Mouse (Mus musculus): Measurements from ENCODE around the gene Scn9a.

The Scn9a gene

DNA sequence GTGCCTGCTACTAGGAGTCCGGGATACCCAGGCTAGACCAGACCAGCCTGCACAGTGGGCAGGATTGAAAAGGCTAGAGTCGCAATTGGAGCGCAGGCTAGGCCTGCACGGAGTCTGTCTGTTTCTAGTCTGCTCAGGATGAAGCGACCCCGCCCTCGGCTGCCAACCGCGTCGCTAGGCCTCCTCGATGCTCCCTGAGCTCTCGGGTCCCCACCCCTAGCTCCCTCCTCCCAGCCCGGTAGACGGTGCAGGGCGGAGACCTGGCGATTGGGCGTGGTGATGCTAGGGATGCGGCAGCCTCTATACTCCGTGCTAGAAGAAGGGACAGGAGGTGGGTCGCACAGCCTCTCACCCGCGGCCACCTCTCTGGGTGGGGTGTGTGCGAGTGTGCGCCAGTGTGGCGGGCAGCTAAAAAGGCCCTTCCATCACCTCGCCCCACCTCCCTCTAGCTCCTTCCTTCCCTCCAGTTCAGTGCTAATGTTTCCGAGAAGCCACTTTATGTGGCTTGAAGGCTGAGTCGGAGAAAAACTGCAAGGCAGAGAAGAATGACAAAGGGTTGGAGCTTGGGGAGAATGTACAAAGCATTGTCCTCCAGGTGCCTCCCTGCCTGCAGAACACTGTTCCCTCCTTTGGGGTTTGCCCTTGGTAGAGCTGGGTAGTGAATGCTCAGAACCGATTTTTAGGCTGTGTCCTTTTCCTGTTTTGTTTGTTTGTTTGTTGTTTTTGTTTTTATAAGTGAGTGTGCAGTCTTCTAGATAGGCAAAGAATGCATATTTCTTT, at the start of gene Scn9a:
Gene Scn9a (minus strand): TSS at position 383 of the 780 bp plus-strand sequence.
- DNase-seq: no peak

DNA sequence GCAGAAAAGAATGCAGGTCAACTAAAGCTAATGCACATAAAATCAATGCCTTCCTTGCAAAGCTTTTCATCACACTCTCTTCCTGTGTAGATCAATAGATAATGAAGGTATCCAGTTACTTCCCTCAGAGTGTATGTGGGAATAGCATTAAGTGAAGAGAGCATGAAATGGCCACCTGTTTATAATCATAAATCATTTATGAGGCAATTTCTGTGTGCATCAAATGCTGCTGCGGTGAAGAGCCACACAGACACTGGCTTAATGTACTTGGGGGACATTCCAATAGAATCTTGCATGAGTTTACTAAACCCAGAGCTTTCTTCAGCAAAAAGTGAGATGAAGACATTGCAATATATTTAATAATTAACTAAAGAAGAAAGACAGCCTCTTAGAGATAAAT, 27.2 kb upstream of the Scn9a start:
- DNase-seq: no peak

DNA sequence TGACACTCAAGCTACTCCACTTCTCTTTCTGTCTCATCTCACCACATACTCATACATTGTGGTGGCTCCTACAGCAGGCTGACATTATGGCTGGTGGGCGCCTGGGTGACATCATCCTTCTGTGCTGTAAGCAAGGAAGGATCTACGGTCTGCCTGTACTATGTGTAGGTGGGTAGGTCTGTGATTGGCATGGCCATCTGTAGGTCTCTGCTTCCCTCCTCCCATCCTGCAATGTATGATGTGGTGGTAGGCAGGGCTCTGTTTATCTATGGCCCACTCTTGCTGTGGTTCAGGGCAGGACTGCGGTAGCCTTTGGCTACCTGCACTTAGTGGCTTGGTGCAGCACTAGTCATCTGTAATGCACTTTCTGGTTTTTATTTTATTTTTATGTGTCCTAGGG, 21.7 kb upstream of the Scn9a start:
- DNase-seq: no peak

DNA sequence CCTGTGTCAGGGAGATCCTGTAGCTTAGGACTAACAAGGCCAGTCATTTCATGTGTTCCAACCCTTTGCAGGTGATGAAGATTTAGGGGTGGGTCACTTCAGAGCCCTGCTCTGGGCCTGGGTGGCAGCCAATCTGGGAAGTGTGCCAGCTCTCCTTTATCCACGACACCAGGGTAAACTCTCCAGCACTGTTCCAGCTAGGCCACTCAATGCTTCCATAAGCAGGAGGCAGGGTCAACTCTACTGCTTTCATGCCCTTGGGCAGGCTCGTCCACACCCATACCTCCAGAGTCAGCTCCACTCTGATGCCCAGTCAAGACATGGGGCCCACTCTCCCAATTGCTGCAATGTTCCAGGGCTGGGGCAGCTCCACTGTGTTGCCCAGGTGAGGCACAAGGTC, 20.7 kb upstream of the Scn9a start:
- no peak for DNase-seq

DNA sequence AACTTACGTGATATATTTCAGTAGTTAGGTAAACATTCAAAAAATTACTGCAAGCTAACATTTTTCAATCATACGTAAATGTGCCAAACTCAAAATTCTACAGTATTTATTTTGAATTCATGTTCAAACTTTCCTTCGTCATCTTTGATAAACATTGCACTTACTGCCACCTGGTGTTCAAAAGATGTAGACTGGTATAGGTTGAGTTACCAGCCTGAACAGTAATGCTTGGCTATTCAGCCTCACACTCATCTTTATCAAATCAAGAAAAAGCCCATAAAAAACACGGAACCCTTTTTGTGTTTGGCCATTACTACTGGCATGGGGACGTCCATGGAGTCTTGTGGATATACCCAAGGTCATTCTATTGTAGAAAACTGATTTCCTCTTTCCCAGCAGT, 9.6 kb upstream of the Scn9a start:
- DNase-seq: no peak

DNA sequence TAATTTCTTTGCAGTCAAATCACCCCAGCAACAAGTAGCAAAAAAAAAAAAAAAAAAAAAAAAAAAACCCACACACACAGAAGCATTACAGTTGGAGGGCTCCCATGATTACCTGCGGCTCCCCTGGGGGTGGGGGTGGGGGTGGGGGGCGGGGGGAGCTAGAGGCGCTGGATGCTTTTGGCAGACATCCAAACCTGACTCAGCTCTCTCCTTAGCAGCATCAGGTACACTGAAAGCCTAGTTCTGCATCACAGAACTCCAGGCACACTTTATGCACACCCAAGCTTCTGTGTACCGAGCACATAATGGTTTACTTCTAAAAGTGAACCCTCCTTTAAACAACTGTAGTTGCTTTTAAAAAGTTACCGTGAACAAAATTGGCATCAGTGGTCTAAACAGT, 2.0 kb downstream of the Scn9a start:
- no peak for DNase-seq

DNA sequence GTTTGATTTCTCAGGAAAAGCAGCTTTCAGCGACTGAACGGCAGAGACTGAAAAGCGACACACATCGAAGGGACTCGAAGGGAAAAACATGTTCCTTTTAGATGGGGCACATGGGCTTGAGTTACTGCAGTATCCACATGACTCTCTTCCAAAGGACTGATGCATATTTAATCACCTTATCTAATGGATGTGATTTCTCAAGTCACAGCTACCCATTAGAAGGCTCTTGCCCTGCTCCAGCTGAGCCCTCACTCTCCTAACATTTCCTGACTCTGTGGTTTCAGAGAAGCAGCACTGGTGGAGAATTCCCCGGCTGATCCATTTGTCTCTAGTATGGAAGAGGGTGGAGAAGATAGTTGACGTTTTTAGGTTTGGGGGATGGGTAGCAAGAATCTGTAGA, 23.7 kb downstream of the Scn9a start:
- DNase-seq: no peak

DNA sequence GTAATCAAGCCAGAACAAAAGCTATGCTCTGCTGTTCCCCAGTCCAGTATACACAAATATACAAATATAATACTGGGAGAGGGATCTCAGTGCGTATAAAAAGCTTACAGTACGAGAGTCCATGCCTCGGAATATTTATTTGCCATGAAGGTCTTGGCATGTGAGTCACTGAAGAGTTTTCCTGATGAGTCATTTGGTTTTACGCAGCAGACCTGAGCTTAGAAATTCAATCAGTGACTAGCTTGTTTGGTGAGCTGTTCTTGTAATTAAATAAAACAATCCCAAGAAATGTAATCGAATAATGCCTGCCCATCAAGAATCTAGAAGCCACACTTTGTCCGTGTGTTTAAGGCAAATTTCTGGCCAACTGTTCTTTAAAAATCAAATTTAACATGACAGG, 37.4 kb downstream of the Scn9a start:
- no peak for DNase-seq

DNA sequence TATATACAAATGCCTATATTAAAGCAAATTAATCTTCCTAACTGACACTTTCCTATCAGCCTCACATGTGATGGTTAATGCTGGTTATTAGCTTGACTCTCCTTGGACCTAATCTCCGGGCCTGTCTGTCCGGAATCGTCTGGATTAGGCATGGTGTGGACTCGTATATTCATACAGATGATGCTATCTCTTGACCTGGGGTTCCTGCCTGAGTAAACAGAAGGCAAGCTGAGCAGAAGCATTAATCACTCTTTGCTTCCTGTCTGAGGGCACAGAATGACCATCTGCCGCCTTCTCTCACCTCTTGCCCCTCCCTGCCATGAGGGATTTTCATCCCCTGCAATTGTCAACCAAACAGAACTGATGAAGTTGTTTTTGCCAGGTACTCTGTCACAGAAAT, 38.6 kb downstream of the Scn9a start:
- no peak for DNase-seq

DNA sequence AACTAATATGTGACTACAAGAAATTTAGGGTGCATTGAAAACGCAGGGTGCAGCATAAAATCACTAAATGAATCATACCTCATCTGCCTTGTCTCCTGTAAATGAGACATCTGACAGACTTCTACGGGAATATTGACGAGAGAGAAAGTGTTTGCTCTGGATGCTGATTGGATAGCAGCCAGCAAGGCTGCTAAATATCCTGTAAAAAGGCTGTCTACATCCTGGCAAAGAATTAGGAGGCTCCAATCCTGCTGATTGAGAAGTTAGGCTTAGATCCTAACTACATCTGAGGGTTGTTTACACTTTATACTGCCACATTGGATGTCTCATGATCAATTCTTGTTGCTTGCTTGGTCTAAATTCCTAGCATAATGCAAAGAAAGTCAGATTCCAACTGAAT, 44.6 kb downstream of the Scn9a start:
- DNase-seq: no peak

DNA sequence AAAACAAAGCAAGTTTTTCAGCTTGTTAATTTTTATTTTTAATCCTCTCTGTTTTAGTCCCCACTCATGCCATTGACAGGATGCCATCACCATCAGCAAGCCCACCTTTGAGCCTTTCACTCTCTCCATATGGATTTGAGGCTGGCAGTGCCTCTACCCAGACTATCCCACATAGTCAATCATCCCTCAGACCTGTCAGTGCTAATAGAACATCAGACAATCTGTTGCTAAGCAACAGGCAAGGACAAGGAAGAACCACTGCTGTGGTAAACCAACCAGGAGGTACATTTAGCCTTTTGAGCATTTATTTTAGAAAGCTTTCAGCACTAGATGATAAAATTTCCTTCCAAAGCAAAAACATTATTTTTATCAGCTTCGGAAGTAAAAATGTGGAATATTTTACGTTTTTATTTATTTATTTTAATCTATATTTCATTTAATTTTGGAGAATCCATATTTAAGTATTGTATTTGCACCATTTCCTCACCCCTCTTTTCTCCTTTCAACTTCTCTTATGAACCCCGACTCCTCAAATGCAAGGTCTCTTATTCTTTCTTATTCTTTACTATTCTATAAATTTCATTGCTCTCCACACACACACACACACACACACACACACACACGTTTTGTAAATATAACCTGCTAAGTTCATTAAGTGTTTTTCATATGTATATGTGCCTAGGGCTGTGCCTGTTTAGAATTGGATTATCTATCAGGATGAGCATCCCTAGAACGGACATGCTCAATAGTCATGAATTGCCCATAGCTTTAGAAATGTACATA, 54.5 kb downstream of the Scn9a start:
- no peak for DNase-seq

DNA sequence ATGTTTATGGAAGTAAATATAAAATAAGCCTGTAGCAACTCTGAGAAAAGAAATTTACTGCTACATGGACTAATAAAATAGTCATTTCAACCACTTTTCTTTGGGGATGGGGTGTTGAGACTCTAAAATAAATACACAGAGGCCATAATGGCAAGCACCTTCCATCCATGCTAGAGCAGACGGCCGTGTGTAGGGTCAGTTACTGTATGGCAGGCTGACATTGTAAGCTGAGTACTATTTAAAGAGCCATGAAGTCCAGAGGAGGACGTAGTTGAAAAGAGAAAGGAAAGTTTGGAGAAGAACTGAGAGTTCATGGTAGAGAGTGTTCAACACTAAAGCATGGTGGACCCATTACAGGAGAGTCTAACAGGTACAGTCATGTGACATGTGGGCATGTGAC, 86.5 kb downstream of the Scn9a start:
- no peak for DNase-seq

DNA sequence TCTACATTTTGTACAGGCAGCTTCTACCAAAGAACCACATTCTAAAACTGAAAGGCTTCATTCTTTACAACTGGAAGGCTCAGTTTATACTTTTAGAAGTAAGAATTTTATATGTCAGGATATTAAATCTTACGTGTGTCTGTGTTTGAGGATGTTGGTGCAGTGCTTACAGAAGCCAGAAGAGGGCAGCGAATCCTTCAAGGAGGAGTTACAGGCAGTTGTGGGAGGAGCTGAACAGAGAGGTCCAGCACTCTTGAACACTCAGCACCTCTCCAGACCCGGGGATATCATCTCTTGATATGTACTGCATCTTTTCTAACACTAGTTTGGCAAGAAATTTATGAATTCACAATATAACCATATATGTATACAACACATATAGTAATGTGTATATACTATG, 114.8 kb downstream of the Scn9a start:
- DNase-seq: no peak

DNA sequence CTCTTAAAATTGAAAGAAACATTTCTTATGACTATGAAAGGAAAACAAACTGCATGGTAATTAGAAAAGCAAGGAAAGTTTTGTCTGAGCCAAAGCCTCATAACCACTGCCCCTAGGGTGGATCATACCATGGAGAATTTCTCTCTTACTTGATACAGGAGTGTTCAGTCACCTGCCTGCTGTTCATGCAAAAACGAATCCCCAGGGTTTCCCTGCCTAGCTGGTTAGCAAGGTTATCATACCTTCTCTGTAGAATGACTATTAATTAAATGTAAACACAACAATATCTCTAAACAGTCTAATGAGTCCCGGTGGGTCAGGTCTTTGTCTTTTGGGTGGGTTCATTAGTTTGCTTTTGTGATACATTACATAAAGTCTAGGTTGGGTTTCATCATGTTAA, 123.3 kb downstream of the Scn9a start:
- DNase-seq: no peak

DNA sequence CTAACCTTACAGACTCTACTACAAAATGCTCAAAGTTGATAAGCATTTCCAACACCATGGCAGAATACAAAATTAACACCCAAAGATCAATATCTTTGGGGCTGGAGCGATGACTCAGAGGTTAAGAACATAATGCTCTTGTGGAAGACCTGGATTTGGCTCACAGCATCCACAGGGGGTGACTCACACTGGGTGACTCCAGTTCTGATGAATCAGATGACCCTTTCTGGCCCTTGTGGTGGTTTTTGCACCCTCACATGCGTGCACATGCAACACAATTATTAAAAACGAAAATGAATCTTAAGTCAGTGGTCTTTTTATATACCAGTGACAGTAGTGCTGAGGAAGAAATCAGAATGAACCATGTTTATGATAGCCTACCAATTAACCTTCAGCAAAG, 126.7 kb downstream of the Scn9a start:
- no peak for DNase-seq

DNA sequence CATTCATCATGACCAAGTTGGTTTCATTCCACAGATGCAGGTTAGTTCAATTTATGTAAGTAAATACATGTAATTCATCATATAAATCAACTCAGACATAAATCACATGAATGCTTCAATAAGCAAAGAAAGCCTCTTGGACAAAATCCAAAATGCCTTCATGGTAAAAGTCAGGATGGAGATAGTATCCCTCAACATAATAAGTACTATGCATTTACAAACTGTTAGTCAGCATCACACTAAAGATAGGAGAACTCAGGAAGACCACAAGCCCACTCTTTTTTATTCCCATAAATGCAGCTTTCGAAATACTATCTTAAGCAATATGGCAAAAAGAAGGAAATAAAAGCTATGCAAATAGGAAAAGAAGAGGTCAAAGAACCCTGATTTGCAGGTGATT, 127.1 kb downstream of the Scn9a start:
- DNase-seq: no peak

DNA sequence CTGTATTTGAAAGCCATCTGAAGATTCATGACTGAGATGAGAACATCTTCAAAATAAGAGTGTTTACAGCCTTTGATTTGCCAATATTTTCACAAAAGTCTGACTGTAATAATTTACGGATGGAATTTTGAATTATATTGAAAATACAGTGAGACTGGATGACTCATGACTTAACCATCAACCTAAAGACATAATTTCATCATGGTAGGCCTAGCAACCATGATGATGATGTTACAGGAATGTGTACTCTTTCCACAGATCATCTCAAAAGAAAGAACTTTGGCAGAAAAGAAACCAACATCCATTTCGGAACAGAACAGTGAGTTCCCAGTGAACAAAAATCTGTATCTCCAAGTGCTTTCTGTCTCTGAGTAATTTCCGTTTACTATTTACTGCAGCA, 132.6 kb downstream of the Scn9a start:
- DNase-seq: no peak

DNA sequence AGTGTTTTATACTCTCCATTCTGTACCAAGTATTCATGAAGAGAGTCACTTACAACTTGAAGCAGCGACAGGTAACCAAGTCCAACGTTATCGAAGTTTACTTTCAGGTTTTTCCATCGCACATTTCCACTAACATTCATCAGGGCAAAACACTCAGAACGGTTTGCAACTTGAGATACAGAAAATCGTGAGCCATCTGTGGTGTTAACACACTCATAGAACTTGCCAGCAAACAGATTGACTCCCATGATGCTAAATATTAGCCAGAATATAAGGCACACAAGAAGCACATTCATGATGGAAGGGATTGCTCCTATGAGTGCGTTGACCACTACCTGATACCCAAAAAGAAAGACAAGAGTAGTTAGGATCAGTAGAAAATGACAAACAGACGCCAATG, 140.2 kb downstream of the Scn9a start:
- no peak for DNase-seq

DNA sequence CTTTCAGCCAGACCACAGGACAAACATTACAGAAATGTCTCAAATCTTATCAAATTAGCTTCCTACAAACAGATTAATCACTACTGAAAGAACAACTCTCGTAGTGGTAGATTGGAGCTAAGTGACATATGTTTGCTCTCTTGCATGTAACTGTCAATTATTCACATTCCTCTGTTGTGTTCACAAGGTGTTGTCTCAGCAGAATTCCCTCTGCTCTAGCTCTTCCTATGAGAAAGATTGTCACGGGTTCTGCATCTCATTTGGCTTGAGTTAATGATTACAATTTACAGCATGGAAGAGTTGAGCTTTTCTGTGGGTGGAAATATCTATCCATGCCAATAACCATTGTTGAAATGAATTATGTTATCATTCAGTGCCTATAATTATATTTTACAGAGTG, 156.4 kb downstream of the Scn9a start:
- no peak for DNase-seq

DNA sequence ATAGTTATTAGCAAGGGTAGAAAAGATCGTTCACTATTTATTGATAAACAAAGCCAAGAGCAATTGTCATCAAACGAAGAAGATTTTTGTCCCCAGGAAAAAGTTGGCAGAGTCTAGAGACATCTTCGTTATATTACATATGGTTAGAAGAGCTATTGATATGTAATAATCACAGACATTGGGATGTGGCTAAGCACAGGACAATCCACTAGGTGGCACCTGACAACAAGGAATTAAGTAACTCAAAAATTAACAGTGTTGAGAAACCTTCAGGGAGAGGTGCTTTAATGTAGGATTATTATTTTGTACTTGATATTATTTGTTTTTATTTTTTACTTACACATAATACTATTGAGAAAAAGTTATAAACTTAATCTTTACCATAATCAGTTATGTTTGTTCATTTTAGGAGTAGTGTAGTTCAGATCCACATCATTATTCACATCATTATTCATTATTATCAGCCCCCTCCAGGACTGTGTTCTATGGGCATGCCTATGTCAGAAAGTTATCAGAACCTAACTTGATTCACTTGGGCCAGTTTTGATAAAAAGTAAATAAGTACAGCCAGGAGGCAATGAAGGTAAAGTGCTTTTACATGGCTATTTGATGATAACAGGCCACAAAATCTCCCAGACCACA, 161.5 kb downstream of the Scn9a start:
- DNase-seq: no peak

DNA sequence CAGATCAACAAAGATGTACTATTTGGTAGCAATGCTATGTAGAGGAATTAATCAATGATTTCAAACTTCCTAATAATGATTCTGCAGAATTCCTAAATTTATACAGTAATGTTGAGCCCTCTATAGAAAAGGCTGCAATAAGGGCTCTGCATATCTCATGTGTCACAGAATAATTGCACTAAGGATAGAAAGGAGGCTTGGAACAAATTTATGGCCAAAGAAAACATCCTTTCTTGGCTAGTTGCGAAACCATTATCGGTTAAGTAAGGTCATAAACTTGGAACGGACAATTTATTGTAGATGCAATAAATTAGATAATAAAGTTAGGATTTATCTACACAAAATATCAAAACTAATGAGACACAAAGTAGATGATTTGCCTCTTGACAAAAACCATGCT, 169.3 kb downstream of the Scn9a start:
- no peak for DNase-seq

DNA sequence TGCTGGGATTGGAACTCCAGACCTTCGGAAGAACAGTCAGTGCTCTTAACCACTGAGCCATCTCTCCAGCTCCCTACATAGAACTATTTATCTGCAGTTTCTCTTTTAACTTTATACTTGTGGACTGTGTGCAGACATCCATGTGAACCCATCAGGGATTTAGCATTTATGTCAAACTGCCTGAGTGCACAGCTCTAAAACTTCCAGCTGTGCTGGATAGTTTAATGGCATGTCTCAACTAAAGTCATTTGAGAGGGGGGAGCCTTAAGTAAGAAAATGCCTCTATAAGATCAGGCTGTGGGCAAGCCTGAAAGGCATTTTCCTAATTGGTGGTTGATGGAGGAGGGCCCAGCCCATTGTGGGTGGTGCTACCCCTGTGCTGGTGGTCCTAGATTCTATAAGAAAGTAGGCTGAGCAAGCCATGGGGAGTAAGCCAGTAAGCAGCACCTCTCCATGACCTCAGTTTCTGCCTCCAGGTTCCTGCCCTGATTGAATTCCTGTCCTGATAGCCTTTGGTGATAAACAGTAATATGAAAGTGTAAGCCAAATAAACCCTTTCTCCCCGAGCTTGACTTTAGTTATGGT, 169.8 kb downstream of the Scn9a start:
- DNase-seq: no peak

DNA sequence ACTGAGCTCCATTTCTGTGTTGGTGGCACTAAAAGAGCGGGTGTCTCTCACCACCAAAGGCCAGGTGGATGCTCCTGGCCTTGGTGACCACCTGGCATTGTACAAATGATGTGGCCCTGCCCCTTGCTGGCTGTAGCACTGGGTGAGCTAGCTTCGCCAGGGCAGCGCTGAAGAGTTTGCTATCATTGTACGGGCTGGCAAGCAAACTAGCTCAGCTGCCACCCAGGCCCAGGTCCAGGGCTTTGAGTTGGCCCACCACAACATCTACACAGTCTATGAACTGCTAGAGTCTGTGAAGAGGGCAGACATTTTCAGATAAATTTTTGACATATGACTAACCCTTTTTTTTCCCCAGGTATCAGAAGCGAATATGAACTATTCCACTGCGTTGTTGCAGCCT, 170.8 kb downstream of the Scn9a start:
- no peak for DNase-seq

DNA sequence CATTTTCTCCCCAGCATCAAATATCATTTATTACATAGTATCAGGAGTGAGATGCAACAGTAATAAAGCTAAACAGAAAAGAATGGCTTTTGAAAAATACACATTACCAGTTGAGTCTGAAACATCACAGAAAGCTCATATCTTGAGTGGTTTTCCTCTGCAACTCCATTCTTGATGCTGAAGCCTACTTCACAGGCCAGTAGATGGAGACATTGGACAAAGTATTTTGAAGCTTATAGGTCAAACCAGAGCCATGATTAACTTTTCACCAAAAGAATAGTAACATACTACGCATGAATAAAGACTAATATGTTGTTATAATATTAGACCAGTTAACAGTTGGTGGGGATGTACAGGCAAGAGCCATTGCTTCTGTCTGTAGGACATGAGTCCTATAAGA, 172.3 kb downstream of the Scn9a start:
- no peak for DNase-seq
